Mouse (Mus musculus): ENCODE results near the gene Shank2. TPM values are rescaled to one million over a fixed set of nuclear protein-coding genes. Genes with fewer than 3 reads are reported as not detected.

Gene Shank2
- polyA plus RNA-seq, 1 experiment from 2014 or later: 2.7 TPM

DNA sequence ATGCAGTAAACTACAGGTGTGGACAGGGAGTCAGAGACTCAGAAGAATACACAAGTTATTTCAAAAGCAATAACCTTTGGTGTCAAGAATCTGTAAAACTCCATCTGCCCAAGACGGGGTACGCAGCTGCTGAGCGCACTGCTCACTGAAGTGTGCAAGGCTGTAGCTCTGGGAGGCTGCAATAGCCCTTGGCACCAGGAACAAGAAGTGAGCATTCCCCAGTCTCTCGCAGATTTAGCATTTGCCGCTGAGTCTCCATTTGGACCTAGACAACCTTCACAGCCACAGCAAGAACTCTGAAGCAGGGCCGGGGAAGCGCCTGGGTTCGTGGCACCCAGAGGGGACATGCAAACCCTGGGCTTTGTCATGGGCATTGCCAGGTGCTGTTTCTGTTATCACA, 371.3 kb downstream of the Shank2 start:
- H3K27ac ChIP-seq (ENCODE audit: low read depth, low read length): no peak overlapping the region
- DNase-seq (ENCODE audit: low spot score) (no peak), ATAC-seq (ENCODE audit: low FRiP score) (no peak)
- no peak overlapping the region for H3K4me2 ChIP-seq (replicated peaks; ENCODE audit: low read depth, low read length)
- no peaks in the 10 kb centered on the region for H3K4me1 ChIP-seq (replicated peaks; ENCODE audit: control insufficient read depth, insufficient read depth, low read length)
- H3K9me3 ChIP-seq (ENCODE audit: control insufficient read depth, low read length): no peaks in the 10 kb centered on the region
- no peak overlapping the region for H3K4me3 ChIP-seq (ENCODE audit: low read depth, low read length)
- H3K36me3 ChIP-seq (ENCODE audit: control insufficient read depth, insufficient read depth, low read length): no peaks in the 10 kb centered on the region
- WGBS: 87% methylated on average over 8 of the region's 8 CpGs
- no peaks in the 10 kb centered on the region for H3K27me3 ChIP-seq (ENCODE audit: control insufficient read depth, insufficient read depth, low read length)
- no peak overlapping the region for H3K9ac ChIP-seq (ENCODE audit: low read depth, low read length)

DNA sequence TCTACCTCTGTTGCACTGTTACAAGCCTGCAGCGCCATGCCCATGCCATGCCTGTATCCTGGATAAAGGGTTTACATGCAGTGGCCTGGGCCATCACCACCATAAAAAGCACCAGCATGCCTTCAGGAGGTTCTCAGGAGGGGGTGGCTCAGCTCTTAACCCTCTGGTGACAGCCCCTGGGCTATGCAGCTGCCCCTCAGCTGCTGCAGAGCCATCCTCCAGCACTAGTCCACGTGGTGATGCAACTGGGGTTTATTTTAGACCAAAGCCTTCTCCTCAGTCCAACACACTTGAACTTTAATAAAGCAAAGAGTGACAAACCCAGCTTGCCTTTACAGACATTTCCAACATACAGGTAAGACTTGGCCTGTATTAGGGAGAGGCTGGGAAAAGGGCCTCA, 373.8 kb downstream of the Shank2 start:
- no peak overlapping the region for H3K9ac ChIP-seq (ENCODE audit: low read depth, low read length)
- no peak overlapping the region for H3K4me2 ChIP-seq (replicated peaks; ENCODE audit: low read depth, low read length)
- H3K27ac ChIP-seq (ENCODE audit: low read depth, low read length): no peak overlapping the region
- ATAC-seq (ENCODE audit: low FRiP score): no peak
- H3K4me1 ChIP-seq (replicated peaks; ENCODE audit: control insufficient read depth, insufficient read depth, low read length): peaks cover 4% of the 10 kb centered on the region
- WGBS: 71% methylated on average over 2 of the region's 2 CpGs
- H3K4me3 ChIP-seq (ENCODE audit: low read depth, low read length): no peak overlapping the region
- H3K9me3 ChIP-seq (ENCODE audit: control insufficient read depth, low read length): no peaks in the 10 kb centered on the region
- no peak for DNase-seq (ENCODE audit: low spot score)
- H3K36me3 ChIP-seq (ENCODE audit: control insufficient read depth, insufficient read depth, low read length): no peaks in the 10 kb centered on the region
- H3K27me3 ChIP-seq (ENCODE audit: control insufficient read depth, insufficient read depth, low read length): no peaks in the 10 kb centered on the region

DNA sequence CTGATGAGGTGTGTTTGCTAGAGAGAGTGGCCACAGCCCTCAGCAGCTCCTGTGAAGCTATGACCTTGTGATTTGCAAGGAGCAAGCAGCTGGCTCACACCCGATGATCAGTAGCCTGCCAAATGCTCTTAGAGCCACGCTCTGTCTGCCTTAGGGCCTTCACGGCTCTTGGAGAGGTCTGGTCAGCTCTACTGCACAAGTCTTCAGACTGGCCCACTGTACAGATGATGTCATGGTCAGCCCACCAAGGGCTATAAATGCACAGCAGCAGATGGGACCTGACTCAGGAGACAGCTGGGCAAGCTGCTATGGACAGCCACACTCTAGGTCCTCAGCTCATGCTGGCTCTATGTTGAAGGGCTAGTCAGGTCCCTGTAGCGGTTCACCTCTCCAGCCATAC, 376.5 kb downstream of the Shank2 start:
- ATAC-seq (ENCODE audit: low FRiP score): no peak

DNA sequence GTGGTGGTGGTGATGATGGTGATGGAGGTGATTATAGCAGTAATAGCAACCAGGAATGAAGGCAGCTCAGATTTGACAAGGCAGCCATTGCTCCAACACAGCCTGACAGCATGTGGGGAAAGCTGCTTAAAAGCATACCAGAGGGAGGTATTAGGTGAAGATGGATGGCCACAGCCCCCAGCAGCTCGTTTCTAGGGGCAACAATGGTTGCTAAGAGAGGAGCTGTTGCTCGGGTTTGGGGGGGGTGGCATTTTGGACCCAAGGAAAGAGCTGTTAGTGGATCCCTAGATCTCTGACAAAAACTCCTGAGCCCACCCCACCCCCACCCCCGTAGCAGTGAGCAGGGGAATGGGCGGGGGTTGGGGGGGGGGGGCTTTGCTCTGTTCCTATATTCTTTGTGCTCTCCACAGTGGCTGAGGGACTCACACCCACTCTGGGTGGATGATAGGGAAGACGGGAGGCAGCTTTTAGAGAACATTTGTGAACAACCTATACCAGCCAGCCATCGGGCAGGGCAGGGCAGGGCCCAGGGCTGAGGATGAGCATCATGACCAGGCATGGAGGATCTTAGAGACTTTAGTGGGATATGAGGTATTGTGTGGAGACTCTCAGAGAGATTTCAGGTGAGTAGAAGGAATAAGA, 377.6 kb downstream of the Shank2 start:
- 27% methylated on average over 6 of the region's 6 CpGs for WGBS
- H3K9ac ChIP-seq (ENCODE audit: low read depth, low read length): no peak overlapping the region
- H3K36me3 ChIP-seq (ENCODE audit: control insufficient read depth, insufficient read depth, low read length): no peaks in the 10 kb centered on the region
- H3K4me1 ChIP-seq (replicated peaks; ENCODE audit: control insufficient read depth, insufficient read depth, low read length): peaks cover 4% of the 10 kb centered on the region
- no peak overlapping the region for H3K27ac ChIP-seq (ENCODE audit: low read depth, low read length)
- H3K9me3 ChIP-seq (ENCODE audit: control insufficient read depth, low read length): no peaks in the 10 kb centered on the region
- no peaks in the 10 kb centered on the region for H3K27me3 ChIP-seq (ENCODE audit: control insufficient read depth, insufficient read depth, low read length)
- DNase-seq (ENCODE audit: low spot score): peak; percentile 48
- peak; percentile 66; the same call in 1 of the 2 replicates for ATAC-seq (ENCODE audit: low FRiP score)
- H3K4me3 ChIP-seq (ENCODE audit: low read depth, low read length): no peak overlapping the region
- H3K4me2 ChIP-seq (replicated peaks; ENCODE audit: low read depth, low read length): no peak overlapping the region

More for the DNA sequence above, 376.5 kb downstream of the Shank2 start:
- no peak overlapping the region for H3K4me2 ChIP-seq (replicated peaks; ENCODE audit: low read depth, low read length)
- H3K9ac ChIP-seq (ENCODE audit: low read depth, low read length): no peak overlapping the region
- H3K9me3 ChIP-seq (ENCODE audit: control insufficient read depth, low read length): no peaks in the 10 kb centered on the region
- no peaks in the 10 kb centered on the region for H3K27me3 ChIP-seq (ENCODE audit: control insufficient read depth, insufficient read depth, low read length)
- H3K4me3 ChIP-seq (ENCODE audit: low read depth, low read length): no peak overlapping the region
- 75% methylated on average over 4 of the region's 4 CpGs for WGBS
- H3K36me3 ChIP-seq (ENCODE audit: control insufficient read depth, insufficient read depth, low read length): no peaks in the 10 kb centered on the region
- H3K27ac ChIP-seq (ENCODE audit: low read depth, low read length): no peak overlapping the region
- DNase-seq (ENCODE audit: low spot score): no peak
- peaks cover 4% of the 10 kb centered on the region for H3K4me1 ChIP-seq (replicated peaks; ENCODE audit: control insufficient read depth, insufficient read depth, low read length)

- WGBS: 80% methylated on average over 10 of the region's 10 CpGs
- Histone ChIP-seq H3K36me3 (ENCODE audit: control insufficient read depth, insufficient read depth, low read length) (no peaks in the 10 kb centered on the region), H3K9me3 (ENCODE audit: control insufficient read depth, low read length) (no peaks in the 10 kb centered on the region), H3K9ac (ENCODE audit: low read depth, low read length) (no peak overlapping the region), H3K4me3 (ENCODE audit: low read depth, low read length) (no peak overlapping the region), H3K4me2 (replicated peaks; ENCODE audit: low read depth, low read length) (no peak overlapping the region), H3K27ac (ENCODE audit: low read depth, low read length) (no peak overlapping the region), H3K4me1 (replicated peaks; ENCODE audit: control insufficient read depth, insufficient read depth, low read length) (peaks cover 4% of the 10 kb centered on the region), H3K27me3 (ENCODE audit: control insufficient read depth, insufficient read depth, low read length) (no peaks in the 10 kb centered on the region)
- DNase-seq (ENCODE audit: low spot score) (no peak), ATAC-seq (ENCODE audit: low FRiP score) (no peak)
These were observed 379.9 kb downstream of the Shank2 start for GRCm38 (mm10) chr7:144381588-144381987.

DNA sequence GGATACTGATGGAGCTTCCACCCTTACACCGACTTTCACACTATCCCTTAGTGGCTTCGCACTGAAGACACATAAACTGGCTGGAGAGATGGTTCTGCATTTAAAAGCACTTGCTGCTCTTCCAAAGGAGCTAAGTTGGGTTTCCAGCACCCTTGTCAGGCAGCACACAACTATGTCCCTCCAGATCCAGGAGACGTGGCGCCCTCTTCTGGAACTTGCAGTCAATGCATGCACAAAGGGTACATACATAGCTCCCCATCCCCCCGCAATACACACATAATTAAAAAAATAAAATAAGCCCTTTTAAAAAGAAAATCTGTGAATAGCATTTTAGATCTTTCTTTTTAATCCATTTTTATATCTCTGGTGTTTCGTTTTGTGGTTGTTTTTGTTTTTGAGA, 385.8 kb downstream of the Shank2 start:
- no peak for ATAC-seq (ENCODE audit: low FRiP score)
- H3K27me3 ChIP-seq (ENCODE audit: control insufficient read depth, insufficient read depth, low read length): no peaks in the 10 kb centered on the region
- no peak for DNase-seq (ENCODE audit: low spot score)
- H3K9ac ChIP-seq (ENCODE audit: low read depth, low read length): no peak overlapping the region
- H3K4me2 ChIP-seq (replicated peaks; ENCODE audit: low read depth, low read length): no peak overlapping the region
- H3K4me1 ChIP-seq (replicated peaks; ENCODE audit: control insufficient read depth, insufficient read depth, low read length): no peaks in the 10 kb centered on the region
- H3K4me3 ChIP-seq (ENCODE audit: low read depth, low read length): no peak overlapping the region
- no peaks in the 10 kb centered on the region for H3K9me3 ChIP-seq (ENCODE audit: control insufficient read depth, low read length)
- no peaks in the 10 kb centered on the region for H3K36me3 ChIP-seq (ENCODE audit: control insufficient read depth, insufficient read depth, low read length)
- no peak overlapping the region for H3K27ac ChIP-seq (ENCODE audit: low read depth, low read length)
- WGBS: 93% methylated on average over 6 of the region's 6 CpGs

DNA sequence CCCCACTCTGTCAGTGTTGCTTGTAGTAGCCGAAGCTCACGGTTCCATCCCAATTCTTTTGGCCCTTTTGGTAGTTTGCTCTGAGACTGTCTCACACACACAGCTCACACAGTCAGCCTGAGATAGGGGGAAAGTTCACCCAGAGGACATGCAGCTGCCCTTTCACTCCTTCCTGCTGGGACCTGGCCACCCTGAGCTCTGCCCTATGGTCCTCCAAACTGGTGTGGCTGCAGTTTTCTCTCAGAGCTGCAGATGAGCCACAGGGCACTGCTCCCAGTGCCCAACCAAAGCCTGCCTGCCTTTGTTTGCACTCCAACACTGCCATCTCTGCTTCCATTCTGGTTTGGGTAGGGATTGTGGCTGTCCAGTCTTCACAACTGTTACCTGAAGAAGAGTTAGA, 388.0 kb downstream of the Shank2 start:
- Histone ChIP-seq H3K27ac (ENCODE audit: low read depth, low read length) (no peak overlapping the region), H3K4me1 (replicated peaks; ENCODE audit: control insufficient read depth, insufficient read depth, low read length) (no peaks in the 10 kb centered on the region), H3K4me2 (replicated peaks; ENCODE audit: low read depth, low read length) (no peak overlapping the region), H3K27me3 (ENCODE audit: control insufficient read depth, insufficient read depth, low read length) (no peaks in the 10 kb centered on the region), H3K4me3 (ENCODE audit: low read depth, low read length) (no peak overlapping the region), H3K9ac (ENCODE audit: low read depth, low read length) (no peak overlapping the region), H3K9me3 (ENCODE audit: control insufficient read depth, low read length) (no peaks in the 10 kb centered on the region), H3K36me3 (ENCODE audit: control insufficient read depth, insufficient read depth, low read length) (no peaks in the 10 kb centered on the region)
- no peak for DNase-seq (ENCODE audit: low spot score)
- WGBS: 78% methylated on average over 2 of the region's 2 CpGs
- ATAC-seq (ENCODE audit: low FRiP score): no peak

- DNase-seq (ENCODE audit: low spot score) (no peak), ATAC-seq (ENCODE audit: low FRiP score) (no peak)
- Histone ChIP-seq H3K9me3 (ENCODE audit: control insufficient read depth, low read length) (no peaks in the 10 kb centered on the region), H3K27ac (ENCODE audit: low read depth, low read length) (no peak overlapping the region), H3K4me1 (replicated peaks; ENCODE audit: control insufficient read depth, insufficient read depth, low read length) (no peaks in the 10 kb centered on the region), H3K27me3 (ENCODE audit: control insufficient read depth, insufficient read depth, low read length) (no peaks in the 10 kb centered on the region), H3K4me3 (ENCODE audit: low read depth, low read length) (no peak overlapping the region), H3K4me2 (replicated peaks; ENCODE audit: low read depth, low read length) (no peak overlapping the region), H3K36me3 (ENCODE audit: control insufficient read depth, insufficient read depth, low read length) (no peaks in the 10 kb centered on the region), H3K9ac (ENCODE audit: low read depth, low read length) (no peak overlapping the region)
- WGBS: 45% methylated on average over 8 of the region's 8 CpGs
These were observed 388.9 kb downstream of the Shank2 start for GRCm38 (mm10) chr7:144390676-144391075.

- ATAC-seq (ENCODE audit: low FRiP score) (no peak), DNase-seq (ENCODE audit: low spot score) (no peak)
- H3K9me3 ChIP-seq (ENCODE audit: control insufficient read depth, low read length): no peaks in the 10 kb centered on the region
- H3K4me3 ChIP-seq (ENCODE audit: low read depth, low read length): no peak overlapping the region
- H3K36me3 ChIP-seq (ENCODE audit: control insufficient read depth, insufficient read depth, low read length): no peaks in the 10 kb centered on the region
- H3K27ac ChIP-seq (ENCODE audit: low read depth, low read length): no peak overlapping the region
- no peak overlapping the region for H3K9ac ChIP-seq (ENCODE audit: low read depth, low read length)
- 87% methylated on average over 6 of the region's 6 CpGs for WGBS
- H3K4me2 ChIP-seq (replicated peaks; ENCODE audit: low read depth, low read length): no peak overlapping the region
- no peaks in the 10 kb centered on the region for H3K27me3 ChIP-seq (ENCODE audit: control insufficient read depth, insufficient read depth, low read length)
- no peaks in the 10 kb centered on the region for H3K4me1 ChIP-seq (replicated peaks; ENCODE audit: control insufficient read depth, insufficient read depth, low read length)
These were observed 390.0 kb downstream of the Shank2 start for GRCm38 (mm10) chr7:144391727-144392126.

Data from hindbrain, embryonic 11.5 days (tissue).